Mouse (Mus musculus) heart, embryonic 15.5 days (tissue): ENCODE data around the gene Saa3. TPM values are rescaled to one million over a fixed set of nuclear protein-coding genes. Genes with fewer than 3 reads are reported as not detected.

ENCODE experiments used
- ATAC-seq: fragments of 200-750 bp; cut with Nextera tagmentation; replicated peaks from 2 replicates; pipeline ENCODE4 v1.8.0; 2017; ENCODE audit warnings: low read depth, moderate TSS enrichment; ENCODE audit not compliant: insufficient number of reproducible peaks, insufficient read depth, low FRiP score
- H3K27ac ChIP-seq: fragments of 300-500 bp; sonication (generic); 2 replicates; pipeline ENCODE4 v1.5.1; 2015; ENCODE audit warnings: mild to moderate bottlenecking, inconsistent platforms
- H3K27me3 ChIP-seq: fragments of 300-500 bp; sonication (generic); 2 replicates; pipeline ENCODE4 v1.6.1; 2015; ENCODE audit warnings: inconsistent platforms
- H3K36me3 ChIP-seq: fragments of 300-500 bp; sonication (generic); 2 replicates; pipeline ENCODE4 v1.6.1; 2015; ENCODE audit warnings: mild to moderate bottlenecking, inconsistent platforms
- H3K4me1 ChIP-seq: fragments of 300-500 bp; sonication (generic); replicated peaks from 2 replicates; pipeline ENCODE4 v1.6.1; 2015; ENCODE audit warnings: inconsistent platforms
- H3K4me2 ChIP-seq: fragments of 300-500 bp; sonication (generic); 2 replicates; pipeline ENCODE4 v1.6.1; 2015; ENCODE audit warnings: inconsistent platforms, mild to moderate bottlenecking, moderate library complexity
- H3K4me3 ChIP-seq: fragments of 300-500 bp; sonication (generic); 2 replicates; pipeline ENCODE4 v1.5.1; 2015; ENCODE audit warnings: mild to moderate bottlenecking, inconsistent platforms
- H3K9ac ChIP-seq: fragments of 300-500 bp; sonication (generic); 2 replicates; pipeline ENCODE4 v1.6.1; 2015; ENCODE audit warnings: mild to moderate bottlenecking, inconsistent platforms
- H3K9me3 ChIP-seq: fragments of 300-500 bp; sonication (generic); replicated peaks from 2 replicates; pipeline ENCODE4 v1.6.1; 2016; ENCODE audit warnings: inconsistent platforms
- WGBS: fragments of 180-500 bp; shearing (Covaris S2); methylation state at CpG from one replicate; pipeline ENCODE4 v1.1.7; 2015; ENCODE audit warnings: mixed read lengths; 5-methylcytosine and 5-hydroxymethylcytosine counted together
- polyA plus RNA-seq: library from polyadenylated mRNA; unstranded; fragments of >200 nt; fragmentation: Nextera tagmentation; extraction: Ambion mirVana; gene quantifications from 2 replicates; pipeline ENCODE4 v1.2.1, GENCODE M21; 2015

The Saa3 gene
- polyA plus RNA-seq, 1 experiment from 2014 or later = 0.50 TPM

DNA sequence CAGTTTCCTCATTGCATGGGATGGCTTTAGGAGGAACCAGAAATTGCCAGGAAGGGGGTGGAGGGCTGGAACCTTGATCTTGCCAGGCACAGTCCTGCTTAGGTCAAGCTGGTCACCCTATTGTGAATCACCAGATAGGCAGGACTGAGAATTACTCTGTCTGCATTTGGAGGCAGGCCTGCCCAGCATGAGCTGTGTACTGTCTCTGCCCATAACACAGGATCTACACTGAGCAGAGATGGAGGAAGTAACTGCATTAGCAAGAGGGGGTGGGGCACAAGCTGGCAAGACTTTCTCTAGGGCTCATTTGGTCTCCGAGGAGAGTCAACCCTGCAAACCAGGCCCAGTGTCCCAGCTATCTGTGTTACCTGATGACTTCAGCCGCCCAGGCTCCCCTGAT, 19.5 kb upstream of the Saa3 start:
- no peak overlapping the region for H3K27ac ChIP-seq
- no peaks in the 10 kb centered on the region for H3K27me3 ChIP-seq
- H3K9me3 ChIP-seq = no peaks in the 10 kb centered on the region
- no peak overlapping the region for H3K4me2 ChIP-seq
- H3K4me3 ChIP-seq = no peak overlapping the region
- ATAC-seq = no peak
- H3K4me1 ChIP-seq = no peaks in the 10 kb centered on the region
- no peak overlapping the region for H3K9ac ChIP-seq
- H3K36me3 ChIP-seq = no peaks in the 10 kb centered on the region
- 65% methylated on average over 2 of the region's 2 CpGs for WGBS

DNA sequence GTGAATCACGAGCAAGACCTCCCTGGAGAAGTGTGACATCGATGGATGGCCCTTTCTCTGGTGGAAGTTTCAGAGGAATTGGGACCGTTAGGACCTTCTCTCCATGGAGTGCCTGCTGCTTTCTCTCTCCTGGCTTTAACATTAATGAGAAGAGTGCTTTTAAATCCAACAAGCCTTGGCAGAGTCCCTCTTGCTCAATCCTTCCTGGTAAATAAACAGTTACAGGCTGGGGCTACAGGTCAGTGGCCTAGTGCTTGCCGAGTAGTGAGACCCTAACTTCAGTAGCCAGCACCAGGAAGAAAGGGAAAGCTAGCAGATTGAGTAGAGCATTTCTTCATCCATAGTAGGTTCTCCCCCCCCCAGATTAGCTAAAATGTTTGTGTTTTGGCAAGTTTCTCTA, 17.0 kb upstream of the Saa3 start, which contains the start of gene Saa4:
TSS of gene Saa4 (minus strand) at position 146 of the 400 bp plus-strand sequence.
- no peak within 1 kb of the TSS for H3K4me2 ChIP-seq
- ATAC-seq = no peak
- no peak within 1 kb of the TSS for H3K4me3 ChIP-seq
- H3K36me3 ChIP-seq = no peaks in the 10 kb centered on the region
- no peaks in the 10 kb centered on the region for H3K9me3 ChIP-seq
- no peak within 1 kb of the TSS for H3K27ac ChIP-seq
- no peak within 1 kb of the TSS for H3K9ac ChIP-seq
- no peaks in the 10 kb centered on the region for H3K4me1 ChIP-seq
- 73% methylated on average over 4 of the region's 4 CpGs for WGBS
- H3K27me3 ChIP-seq = no peaks in the 10 kb centered on the region

DNA sequence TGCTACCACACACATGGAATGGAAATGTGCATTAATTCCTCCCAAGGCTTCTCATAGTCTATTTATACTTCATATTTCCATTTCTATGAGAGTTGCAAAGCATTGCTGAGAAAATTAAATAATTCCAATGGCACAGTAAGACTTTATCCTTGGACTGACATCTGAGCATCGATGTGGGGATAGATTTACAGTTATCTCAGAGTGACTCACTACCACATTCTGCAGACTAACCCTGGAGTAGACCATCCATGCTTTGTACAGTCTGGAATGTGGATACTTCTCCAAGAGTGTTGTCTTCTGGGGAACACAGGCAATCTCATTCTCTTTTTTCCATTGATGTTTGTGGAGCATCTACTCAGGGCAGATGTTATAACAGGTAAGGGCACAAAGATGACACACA, 12.1 kb upstream of the Saa3 start:
- H3K4me1 ChIP-seq = no peaks in the 10 kb centered on the region
- no peak overlapping the region for H3K27ac ChIP-seq
- no peak for ATAC-seq
- H3K4me3 ChIP-seq = no peak overlapping the region
- H3K9ac ChIP-seq = no peak overlapping the region
- no peaks in the 10 kb centered on the region for H3K9me3 ChIP-seq
- 60% methylated on average over 1 of the region's 1 CpGs for WGBS
- no peak overlapping the region for H3K4me2 ChIP-seq
- H3K27me3 ChIP-seq = no peaks in the 10 kb centered on the region
- H3K36me3 ChIP-seq = no peaks in the 10 kb centered on the region

DNA sequence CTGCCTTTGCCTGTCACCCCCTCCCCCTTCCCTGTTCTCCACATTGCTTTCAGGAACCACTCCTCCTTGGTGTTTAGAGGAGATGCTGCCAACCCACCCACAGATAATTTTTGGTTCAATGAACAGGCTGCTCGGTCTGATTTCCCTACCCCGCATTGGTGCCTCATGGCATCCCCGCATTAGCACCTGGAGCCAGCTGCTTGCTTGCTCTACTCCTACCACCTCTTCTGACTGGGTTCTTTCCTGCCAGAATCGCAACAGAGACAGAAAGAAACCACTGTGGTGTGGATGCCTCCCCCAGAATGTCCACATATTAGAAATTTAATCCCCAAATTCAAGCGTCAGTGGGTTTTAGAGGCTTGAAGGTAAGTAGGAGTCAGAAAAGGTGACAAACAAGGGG, 8.9 kb upstream of the Saa3 start:
- Histone ChIP-seq H3K4me3 (no peak overlapping the region), H3K9ac (no peak overlapping the region), H3K4me2 (no peak overlapping the region), H3K9me3 (no peaks in the 10 kb centered on the region), H3K4me1 (no peaks in the 10 kb centered on the region), H3K27ac (no peak overlapping the region), H3K36me3 (no peaks in the 10 kb centered on the region), H3K27me3 (no peaks in the 10 kb centered on the region)
- 70% methylated on average over 5 of the region's 5 CpGs for WGBS
- ATAC-seq = no peak

DNA sequence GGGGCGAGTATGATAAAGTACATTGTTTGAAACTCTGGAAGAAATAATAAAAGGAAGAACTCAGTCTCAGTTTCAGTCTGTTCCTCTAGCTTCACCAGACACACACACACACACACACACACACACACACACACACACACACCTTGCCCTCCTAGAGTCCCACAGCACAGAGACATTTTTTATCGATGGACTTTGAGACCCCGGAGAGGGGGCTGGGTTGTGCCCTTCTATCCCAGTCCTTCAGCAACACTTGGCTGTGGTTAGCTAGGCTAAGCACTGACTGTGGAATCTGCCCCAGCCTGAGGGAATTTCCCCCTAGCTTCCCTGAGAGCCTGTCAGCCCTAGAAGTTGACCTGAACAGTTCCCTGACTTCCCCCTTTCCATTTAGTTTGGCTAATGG, 8.3 kb upstream of the Saa3 start:
- H3K27me3 ChIP-seq = peaks cover under 1% of the 10 kb centered on the region; the same call in 1 of the 2 replicates
- WGBS = 60% methylated on average over 3 of the region's 3 CpGs
- no peak; the same call in 1 of the 2 replicates for ATAC-seq

DNA sequence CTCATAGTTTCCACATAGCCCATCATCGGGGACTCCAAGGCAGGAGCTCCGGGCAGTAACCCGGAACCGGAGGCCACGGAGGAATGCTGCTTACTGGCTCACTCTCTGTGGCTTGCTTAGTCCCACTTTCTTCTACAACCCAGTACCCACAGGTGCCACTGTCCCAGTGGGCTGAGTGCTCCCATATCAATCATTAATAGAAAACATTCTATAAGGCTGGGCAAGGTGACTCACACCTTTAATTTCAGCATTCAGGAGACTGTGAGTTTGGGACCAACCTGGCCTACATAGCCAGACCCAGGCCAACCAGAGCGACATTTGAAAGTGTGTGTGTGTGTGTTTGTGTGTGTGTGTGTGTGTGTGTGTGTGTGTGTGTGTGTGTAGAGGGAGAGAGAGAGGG, 7.9 kb upstream of the Saa3 start:
- H3K27ac ChIP-seq = no peak overlapping the region
- no peaks in the 10 kb centered on the region for H3K9me3 ChIP-seq
- WGBS = 89% methylated on average over 6 of the region's 6 CpGs
- H3K4me1 ChIP-seq = no peaks in the 10 kb centered on the region
- H3K4me2 ChIP-seq = no peak overlapping the region
- H3K27me3 ChIP-seq = peaks cover 5% of the 10 kb centered on the region; the same call in 1 of the 2 replicates
- no peak overlapping the region for H3K9ac ChIP-seq
- no peak for ATAC-seq
- H3K36me3 ChIP-seq = no peaks in the 10 kb centered on the region
- H3K4me3 ChIP-seq = no peak overlapping the region

More for the DNA sequence above, 8.3 kb upstream of the Saa3 start:
- Histone ChIP-seq H3K27ac (no peak overlapping the region), H3K36me3 (no peaks in the 10 kb centered on the region), H3K4me3 (no peak overlapping the region), H3K4me2 (no peak overlapping the region), H3K9me3 (no peaks in the 10 kb centered on the region), H3K9ac (no peak overlapping the region), H3K4me1 (no peaks in the 10 kb centered on the region)

DNA sequence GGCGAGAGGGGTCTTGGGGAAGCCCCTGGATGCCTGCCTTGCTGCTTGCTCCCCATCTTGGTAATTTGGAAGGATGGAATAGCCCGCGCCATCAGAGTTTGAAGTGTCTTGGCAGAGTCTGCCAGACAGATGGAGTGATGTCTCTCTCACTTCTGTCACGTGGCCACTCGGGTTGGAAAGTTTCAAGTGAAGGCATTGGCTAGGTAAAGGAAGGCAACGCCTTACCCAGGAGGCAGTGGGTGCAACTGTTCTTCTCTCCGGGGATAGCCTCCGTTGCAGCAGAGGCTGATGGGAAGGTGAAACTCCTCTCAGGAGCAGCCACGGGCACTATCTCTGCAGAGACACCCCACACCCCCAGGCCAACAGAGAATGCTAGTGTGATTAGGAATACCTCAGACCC, 5.0 kb upstream of the Saa3 start:
- no peaks in the 10 kb centered on the region for H3K36me3 ChIP-seq
- no peak overlapping the region for H3K27ac ChIP-seq
- no peak for ATAC-seq
- H3K4me2 ChIP-seq = no peak overlapping the region
- no peak overlapping the region for H3K9ac ChIP-seq
- no peaks in the 10 kb centered on the region for H3K4me1 ChIP-seq
- no peaks in the 10 kb centered on the region for H3K9me3 ChIP-seq
- no peak overlapping the region for H3K4me3 ChIP-seq
- WGBS = 57% methylated on average over 9 of the region's 9 CpGs
- H3K27me3 ChIP-seq = peaks cover 5% of the 10 kb centered on the region; the same call in 1 of the 2 replicates

DNA sequence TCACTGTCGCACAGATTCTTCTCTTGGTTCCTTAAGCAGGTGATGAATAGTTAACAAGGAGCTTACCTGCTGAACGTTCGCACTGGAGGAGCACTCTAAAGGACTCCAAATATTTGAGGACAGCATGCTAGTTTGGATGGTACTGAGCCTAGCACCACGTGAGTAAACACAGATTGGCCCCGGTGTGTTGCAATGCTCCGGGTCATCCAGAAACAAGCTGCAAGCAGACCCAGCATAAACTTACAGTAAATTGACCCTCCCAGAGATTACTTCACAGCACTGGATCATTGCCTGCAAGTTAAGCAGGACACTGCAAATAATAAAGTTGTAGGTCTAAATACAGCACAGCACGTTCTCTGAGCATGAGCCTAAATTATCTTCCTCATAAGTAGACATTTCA, 4.0 kb upstream of the Saa3 start:
- H3K4me2 ChIP-seq = no peak overlapping the region
- no peaks in the 10 kb centered on the region for H3K36me3 ChIP-seq
- H3K27ac ChIP-seq = no peak overlapping the region
- ATAC-seq = no peak
- no peak overlapping the region for H3K4me3 ChIP-seq
- H3K9me3 ChIP-seq = no peaks in the 10 kb centered on the region
- H3K9ac ChIP-seq = no peak overlapping the region
- no peaks in the 10 kb centered on the region for H3K4me1 ChIP-seq
- WGBS = 65% methylated on average over 7 of the region's 7 CpGs
- H3K27me3 ChIP-seq = peaks cover 5% of the 10 kb centered on the region; the same call in 1 of the 2 replicates

DNA sequence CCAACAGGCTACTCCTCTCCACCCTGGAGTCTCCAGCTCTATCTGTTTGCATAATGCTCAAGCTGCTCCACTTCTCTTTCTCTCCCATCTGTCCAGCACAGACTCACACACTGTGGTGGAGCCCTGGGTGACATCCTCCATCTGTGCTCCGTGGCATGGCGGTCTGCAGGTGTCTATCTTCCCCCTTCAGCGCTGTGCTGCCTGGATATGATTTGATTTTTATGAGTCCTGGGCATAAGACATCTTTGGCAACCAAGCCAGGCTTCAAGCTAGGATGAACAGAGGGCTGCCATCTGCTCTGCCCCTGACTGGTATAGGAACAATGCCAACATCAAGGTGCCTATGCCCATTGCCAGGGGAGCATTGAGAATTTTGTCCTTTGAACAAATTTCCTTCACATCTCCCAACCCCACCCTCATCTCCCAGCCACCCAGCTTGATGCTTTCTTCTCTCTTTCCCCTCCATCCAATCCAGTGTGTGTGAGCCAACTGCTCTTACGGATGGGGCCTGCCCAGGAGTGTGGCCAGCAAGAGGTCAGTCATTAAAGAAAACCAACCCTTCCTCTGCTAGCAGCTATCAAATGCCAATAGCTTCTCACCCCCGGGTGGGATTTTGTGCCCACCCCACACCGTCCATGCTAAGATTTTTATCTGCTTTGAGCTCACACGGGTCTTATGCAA, 3.2 kb upstream of the Saa3 start:
- 78% methylated on average over 7 of the region's 7 CpGs for WGBS
- H3K36me3 ChIP-seq = no peaks in the 10 kb centered on the region
- H3K4me1 ChIP-seq = no peaks in the 10 kb centered on the region
- H3K4me2 ChIP-seq = no peak overlapping the region
- H3K9ac ChIP-seq = no peak overlapping the region
- no peaks in the 10 kb centered on the region for H3K9me3 ChIP-seq
- no peak overlapping the region for H3K27ac ChIP-seq
- no peak for ATAC-seq
- peaks cover 5% of the 10 kb centered on the region; the same call in 1 of the 2 replicates for H3K27me3 ChIP-seq
- H3K4me3 ChIP-seq = no peak overlapping the region

DNA sequence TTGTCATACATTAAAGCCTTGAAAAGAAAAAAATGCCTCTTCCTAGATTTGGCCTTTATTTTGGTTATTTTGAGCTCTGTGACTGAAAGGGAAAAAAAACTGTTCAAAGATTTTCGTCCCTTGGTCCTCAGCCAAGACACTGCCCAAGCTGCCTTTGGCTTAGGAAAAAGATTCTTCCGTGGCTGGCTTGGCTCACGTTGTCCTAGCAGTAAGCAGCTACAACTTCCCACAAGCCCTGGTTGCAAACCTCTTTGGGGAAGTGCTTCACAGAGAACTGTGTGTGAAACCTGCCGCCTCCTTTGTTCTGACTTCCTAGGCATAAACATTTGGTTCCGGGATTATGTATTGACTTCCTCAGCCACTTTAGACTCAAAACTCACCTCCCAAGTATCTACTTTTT, 1.4 kb upstream of the Saa3 start:
- no peaks in the 10 kb centered on the region for H3K4me1 ChIP-seq
- H3K9me3 ChIP-seq = no peaks in the 10 kb centered on the region
- peaks cover 8% of the 10 kb centered on the region; the same call in 1 of the 2 replicates for H3K27me3 ChIP-seq
- no peak overlapping the region for H3K4me2 ChIP-seq
- ATAC-seq = no peak
- WGBS = 36% methylated on average over 5 of the region's 5 CpGs
- no peaks in the 10 kb centered on the region for H3K36me3 ChIP-seq
- no peak overlapping the region for H3K4me3 ChIP-seq
- H3K27ac ChIP-seq = no peak overlapping the region
- no peak overlapping the region for H3K9ac ChIP-seq

DNA sequence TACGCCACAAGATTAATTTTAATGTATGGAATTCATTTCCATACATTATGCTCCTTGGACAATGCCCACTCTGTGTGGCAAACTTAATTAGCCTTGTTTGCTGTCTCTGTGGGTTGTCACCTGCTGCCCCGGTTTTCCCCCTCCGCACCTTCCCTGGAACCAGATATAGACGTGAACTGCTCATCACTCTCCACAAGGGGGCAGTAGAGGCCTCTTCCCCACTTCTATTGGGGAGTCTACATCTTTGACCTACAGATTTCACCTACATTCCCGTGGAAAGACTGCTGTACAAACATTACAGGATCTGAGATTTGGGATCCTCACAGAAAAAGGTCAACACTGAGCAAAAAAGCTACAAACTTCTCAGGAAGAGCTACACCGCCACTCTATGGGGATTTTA, 982 bp downstream of the Saa3 start:
- WGBS = 24% methylated on average over 6 of the region's 6 CpGs
- Histone ChIP-seq H3K36me3 (no peaks in the 10 kb centered on the region), H3K4me1 (peaks cover 3% of the 10 kb centered on the region; the same call in 1 of the 2 replicates), H3K4me3 (no peak overlapping the region), H3K4me2 (no peak overlapping the region), H3K27me3 (peaks cover 8% of the 10 kb centered on the region; the same call in 1 of the 2 replicates), H3K9me3 (no peaks in the 10 kb centered on the region), H3K9ac (no peak overlapping the region), H3K27ac (no peak overlapping the region)
- ATAC-seq = no peak

DNA sequence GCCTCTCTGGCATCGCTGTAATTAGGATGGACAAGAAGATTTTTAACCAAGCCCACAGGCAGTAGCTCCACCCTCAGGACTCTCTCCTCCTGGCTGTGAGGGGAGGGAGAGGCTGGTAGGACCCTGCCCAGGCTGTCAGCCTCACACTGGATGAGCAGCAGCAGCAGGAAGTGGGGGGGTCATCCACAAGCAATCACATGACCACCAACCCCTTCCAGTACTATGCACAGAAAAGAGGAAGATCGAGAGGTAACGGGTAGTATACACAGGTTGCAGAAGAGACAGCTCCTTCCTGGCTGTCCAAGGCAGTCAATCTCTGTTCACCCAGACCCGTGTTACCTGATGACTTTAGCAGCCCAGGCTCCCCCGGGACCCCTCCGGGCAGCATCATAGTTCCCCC, 3.2 kb downstream of the Saa3 start:
- ATAC-seq = no peak
- H3K9me3 ChIP-seq = no peaks in the 10 kb centered on the region
- no peak overlapping the region for H3K27ac ChIP-seq
- no peak overlapping the region for H3K4me2 ChIP-seq
- H3K36me3 ChIP-seq = peaks cover 4% of the 10 kb centered on the region; the same call in 1 of the 2 replicates
- 56% methylated on average over 6 of the region's 6 CpGs for WGBS
- H3K4me1 ChIP-seq = peaks cover 6% of the 10 kb centered on the region; the same call in 1 of the 2 replicates
- H3K9ac ChIP-seq = no peak overlapping the region
- 0 out of 2 replicates have a peak, but pooled peaks cover 3% of the 10 kb centered on the region for H3K27me3 ChIP-seq
- H3K4me3 ChIP-seq = no peak overlapping the region
